Mouse (Mus musculus) kidney, adult 2 months (tissue): ENCODE data around the gene Pacrg.

Source experiments
- CTCF ChIP-seq: fragments of 200-500 bp; conservative IDR thresholded peaks from 2 replicates; pipeline ENCODE4 v1.5.1; 2011; ENCODE audit warnings: low read depth, mild to moderate bottlenecking, control low read depth, low read length, moderate library complexity, mixed read lengths; ENCODE audit not compliant: insufficient read depth, insufficient read length
- POLR2A ChIP-seq: fragments of 200-500 bp; IDR thresholded peaks from one replicate; pipeline ENCODE4 v1.6.1; 2011; ENCODE audit warnings: low read depth, low read length, control low read depth

GRCm38 (mm10) chr17:10417558-10418253 lies 422.4 kb downstream of the Pacrg start:
- TF ChIP-seq CTCF (no peak), POLR2A (no peak)
